Mouse (Mus musculus) midbrain, embryonic 13.5 days (tissue): ENCODE results near the gene Sox15. TPM values are rescaled to one million over a fixed set of nuclear protein-coding genes. Genes with fewer than 3 reads are reported as not detected.
A peak's percentile ranks its signal among the peaks of the same experiment; 100 is the strongest.

Experiments
- ATAC-seq: fragments of 200-750 bp; cut with Nextera tagmentation; 2 replicates; pipeline ENCODE4 v1.8.0; 2017; ENCODE audit warnings: mild to moderate bottlenecking, moderate TSS enrichment, moderate library complexity
- H3K27ac ChIP-seq: fragments of 300-500 bp; sonication (generic); 2 replicates; pipeline ENCODE4 v1.5.1; 2015; ENCODE audit warnings: inconsistent platforms, mild to moderate bottlenecking, moderate library complexity
- H3K27me3 ChIP-seq: fragments of 300-500 bp; sonication (generic); 2 replicates; pipeline ENCODE4 v1.6.1; 2015; ENCODE audit warnings: mild to moderate bottlenecking, inconsistent platforms
- H3K36me3 ChIP-seq: fragments of 300-500 bp; sonication (generic); 2 replicates; pipeline ENCODE4 v1.6.1; 2015; ENCODE audit warnings: mild to moderate bottlenecking, inconsistent platforms
- H3K4me1 ChIP-seq: fragments of 300-500 bp; sonication (generic); replicated peaks from 2 replicates; pipeline ENCODE4 v1.6.1; 2015; ENCODE audit warnings: inconsistent platforms
- H3K4me2 ChIP-seq: fragments of 300-500 bp; sonication (generic); replicated peaks from 2 replicates; pipeline ENCODE4 v1.6.1; 2015; ENCODE audit warnings: moderate library complexity, mild to moderate bottlenecking, inconsistent platforms
- H3K4me3 ChIP-seq: fragments of 300-500 bp; sonication (generic); replicated peaks from 2 replicates; pipeline ENCODE4 v1.5.1; 2015; ENCODE audit warnings: mild to moderate bottlenecking, inconsistent platforms
- H3K9ac ChIP-seq: fragments of 300-500 bp; sonication (generic); replicated peaks from 2 replicates; pipeline ENCODE4 v1.6.1; 2015; ENCODE audit warnings: mild to moderate bottlenecking, inconsistent platforms
- H3K9me3 ChIP-seq: fragments of 300-500 bp; sonication (generic); 2 replicates; pipeline ENCODE4 v1.6.1; 2016; ENCODE audit warnings: mild to moderate bottlenecking, inconsistent platforms
- WGBS: fragments of 180-500 bp; shearing (Covaris S2); methylation state at CpG from one replicate; pipeline ENCODE4 v1.1.7; 2015; 5-methylcytosine and 5-hydroxymethylcytosine counted together
- polyA plus RNA-seq: library from polyadenylated mRNA; unstranded; fragments of >200 nt; fragmentation: Nextera tagmentation; extraction: Ambion mirVana; gene quantifications from 2 replicates; pipeline ENCODE4 v1.2.1, GENCODE M21; 2015

The Sox15 gene
- polyA plus RNA-seq, 1 experiment from 2014 or later, result 0.31 TPM

GRCm38 (mm10) chr11:69683576-69683975 is 28.5 kb downstream of the Sox15 start:
- Histone ChIP-seq H3K4me1 (peaks cover 44% of the 10 kb centered on the region), H3K9me3 (no peaks in the 10 kb centered on the region), H3K36me3 (peaks cover 11% of the 10 kb centered on the region), H3K4me3 (no peak overlapping the region), H3K27me3 (peaks cover 13% of the 10 kb centered on the region; the same call in 1 of the 2 replicates), H3K4me2 (no peak overlapping the region; the same call in 1 of the 2 replicates), H3K27ac (peak overlapping the region; percentile 92; the same call in 1 of the 2 replicates), H3K9ac (peak overlapping the region; percentile 64)
- no peak for ATAC-seq
- 85% methylated on average over 7 of the region's 7 CpGs for WGBS

DNA sequence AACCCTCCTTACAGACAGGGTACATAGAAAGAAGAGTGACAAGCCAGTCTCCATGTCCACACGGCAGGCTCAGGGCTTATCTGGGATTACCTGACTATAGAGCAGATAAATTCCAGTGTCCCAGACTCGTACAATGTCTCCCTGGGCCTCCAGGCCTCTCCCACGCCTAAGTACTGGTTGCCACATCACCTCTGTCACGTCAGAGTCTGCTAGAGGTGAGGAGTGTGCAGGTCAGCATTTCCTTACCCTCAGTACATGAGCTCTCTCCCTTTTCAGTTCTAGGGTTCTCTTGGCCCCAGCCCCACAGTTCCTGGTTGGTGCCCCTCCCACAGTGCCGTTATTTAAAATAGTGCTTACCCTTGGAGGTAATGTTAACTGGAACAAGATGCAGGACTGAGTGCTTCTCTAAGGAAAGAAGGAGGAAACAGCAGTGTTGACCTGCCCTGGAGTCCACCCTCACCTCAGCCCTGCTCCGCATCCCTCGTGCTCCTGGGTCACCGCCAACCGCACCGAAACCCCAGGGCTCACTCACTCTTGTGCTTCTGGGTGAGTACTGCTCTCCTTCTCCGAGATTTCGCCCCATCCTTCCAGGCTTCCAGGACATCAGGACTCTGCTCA is 29.1 kb downstream of the Sox15 start:
- ATAC-seq, result no peak
- no peak overlapping the region for H3K27ac ChIP-seq

GRCm38 (mm10) chr11:69684936-69685335 is 29.8 kb downstream of the Sox15 start:
- H3K27ac ChIP-seq, result no peak overlapping the region
- no peak overlapping the region for H3K4me2 ChIP-seq
- peaks cover 13% of the 10 kb centered on the region; the same call in 1 of the 2 replicates for H3K27me3 ChIP-seq
- H3K9ac ChIP-seq, result no peak overlapping the region; the same call in 1 of the 2 replicates
- no peak overlapping the region for H3K4me3 ChIP-seq
- no peak for ATAC-seq
- H3K9me3 ChIP-seq, result no peaks in the 10 kb centered on the region
- WGBS, result 80% methylated on average over 6 of the region's 6 CpGs
- H3K36me3 ChIP-seq, result peaks cover 5% of the 10 kb centered on the region
- H3K4me1 ChIP-seq, result peaks cover 31% of the 10 kb centered on the region

More for the DNA sequence above, 29.1 kb downstream of the Sox15 start:
- H3K4me3 ChIP-seq, result no peak overlapping the region
- no peak overlapping the region for H3K9ac ChIP-seq
- H3K27me3 ChIP-seq, result peaks cover 13% of the 10 kb centered on the region; the same call in 1 of the 2 replicates
- no peaks in the 10 kb centered on the region for H3K9me3 ChIP-seq
- peaks cover 38% of the 10 kb centered on the region for H3K4me1 ChIP-seq
- 79% methylated on average over 12 of the region's 12 CpGs for WGBS
- peaks cover 9% of the 10 kb centered on the region for H3K36me3 ChIP-seq
- H3K4me2 ChIP-seq, result no peak overlapping the region

DNA sequence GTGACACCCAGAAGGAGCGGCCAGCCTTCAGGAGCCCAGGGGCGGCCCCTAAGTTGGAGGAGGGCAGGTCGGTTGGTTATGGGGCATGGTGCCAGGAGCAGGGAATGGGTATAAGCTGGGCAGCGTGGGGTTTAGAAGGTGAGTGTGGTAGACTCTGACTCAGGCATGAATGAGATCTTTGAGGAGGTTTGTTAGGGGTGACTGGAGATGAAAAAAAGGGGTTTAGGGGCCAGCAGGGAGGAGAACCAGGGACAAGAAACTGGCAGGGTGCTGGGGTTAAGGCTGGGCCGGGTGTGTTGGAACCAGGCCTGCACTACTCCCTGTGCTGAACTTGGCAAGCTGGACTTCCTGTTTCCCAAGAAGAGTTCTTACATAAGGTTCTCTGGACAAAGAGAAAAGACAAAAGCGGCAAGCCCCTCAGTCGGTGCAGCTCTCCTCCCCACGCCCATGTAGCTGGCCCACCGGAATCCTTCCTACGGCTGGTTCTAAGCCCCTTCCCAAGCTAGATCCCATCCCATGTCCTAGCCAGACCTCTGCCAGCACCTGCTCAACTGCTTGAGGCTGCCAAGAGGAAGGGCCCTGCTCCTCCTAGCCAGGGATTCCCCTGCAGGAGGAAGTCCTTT is 30.5 kb downstream of the Sox15 start, which contains the start of gene Tnfsf13:
Tnfsf13 (minus strand) TSS at position 259 of the 623 bp plus-strand sequence.
- peaks cover 24% of the 10 kb centered on the region for H3K4me1 ChIP-seq
- 55% methylated on average over 10 of the region's 10 CpGs for WGBS
- H3K9ac ChIP-seq, result peak within 1 kb of the TSS; percentile 28; the same call in 1 of the 2 replicates
- peaks cover 13% of the 10 kb centered on the region; the same call in 1 of the 2 replicates for H3K27me3 ChIP-seq
- no peak for ATAC-seq
- H3K27ac ChIP-seq, result no peak within 1 kb of the TSS
- no peak within 1 kb of the TSS for H3K4me2 ChIP-seq
- no peak within 1 kb of the TSS for H3K4me3 ChIP-seq
- H3K9me3 ChIP-seq, result no peaks in the 10 kb centered on the region
- no peaks in the 10 kb centered on the region for H3K36me3 ChIP-seq

GRCm38 (mm10) chr11:69686377-69686776 is 31.3 kb downstream of the Sox15 start:
- WGBS, result 14% methylated on average over 4 of the region's 4 CpGs
- ATAC-seq, result no peak
- Histone ChIP-seq H3K27ac (no peak overlapping the region), H3K9ac (peak overlapping the region; percentile 28; the same call in 1 of the 2 replicates), H3K4me1 (peaks cover 18% of the 10 kb centered on the region), H3K4me2 (no peak overlapping the region), H3K36me3 (no peaks in the 10 kb centered on the region), H3K27me3 (peaks cover 13% of the 10 kb centered on the region; the same call in 1 of the 2 replicates), H3K9me3 (no peaks in the 10 kb centered on the region), H3K4me3 (no peak overlapping the region)

GRCm38 (mm10) chr11:69687061-69687460 is 31.9 kb downstream of the Sox15 start:
- 56% methylated on average over 5 of the region's 5 CpGs for WGBS
- Histone ChIP-seq H3K27ac (no peak overlapping the region), H3K4me1 (peaks cover 18% of the 10 kb centered on the region), H3K36me3 (no peaks in the 10 kb centered on the region), H3K9me3 (no peaks in the 10 kb centered on the region), H3K4me2 (no peak overlapping the region), H3K27me3 (peaks cover 13% of the 10 kb centered on the region; the same call in 1 of the 2 replicates), H3K4me3 (no peak overlapping the region), H3K9ac (peak overlapping the region; percentile 44; the same call in 1 of the 2 replicates)
- no peak for ATAC-seq

DNA sequence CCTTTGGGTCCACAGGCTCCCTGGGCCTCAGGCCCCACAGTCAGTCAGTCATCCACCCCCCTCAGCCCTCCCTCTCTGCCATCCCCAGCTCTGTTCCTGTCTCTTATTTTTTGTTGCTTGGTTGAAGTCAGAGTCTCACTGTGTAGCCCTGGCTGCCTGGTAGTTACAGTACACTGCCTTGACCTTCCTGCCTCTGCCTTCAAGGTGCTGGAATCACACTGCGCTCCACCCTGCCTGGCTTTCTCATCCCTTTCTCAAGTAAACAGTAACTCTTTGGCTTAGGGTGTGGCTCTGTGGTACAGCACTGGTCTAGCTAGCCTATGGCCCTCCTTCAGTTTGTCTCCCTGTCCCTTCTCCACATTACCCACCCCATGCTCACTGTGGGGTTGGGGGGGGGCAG is 34.8 kb downstream of the Sox15 start:
- Histone ChIP-seq H3K36me3 (no peaks in the 10 kb centered on the region), H3K27me3 (peaks cover 13% of the 10 kb centered on the region; the same call in 1 of the 2 replicates), H3K9me3 (no peaks in the 10 kb centered on the region), H3K9ac (no peak overlapping the region; the same call in 1 of the 2 replicates), H3K4me1 (peaks cover 11% of the 10 kb centered on the region; the same call in 1 of the 2 replicates), H3K4me2 (no peak overlapping the region), H3K27ac (no peak overlapping the region), H3K4me3 (no peak overlapping the region)
- WGBS, result 92% methylated on average over 1 of the region's 1 CpGs
- no peak for ATAC-seq

DNA sequence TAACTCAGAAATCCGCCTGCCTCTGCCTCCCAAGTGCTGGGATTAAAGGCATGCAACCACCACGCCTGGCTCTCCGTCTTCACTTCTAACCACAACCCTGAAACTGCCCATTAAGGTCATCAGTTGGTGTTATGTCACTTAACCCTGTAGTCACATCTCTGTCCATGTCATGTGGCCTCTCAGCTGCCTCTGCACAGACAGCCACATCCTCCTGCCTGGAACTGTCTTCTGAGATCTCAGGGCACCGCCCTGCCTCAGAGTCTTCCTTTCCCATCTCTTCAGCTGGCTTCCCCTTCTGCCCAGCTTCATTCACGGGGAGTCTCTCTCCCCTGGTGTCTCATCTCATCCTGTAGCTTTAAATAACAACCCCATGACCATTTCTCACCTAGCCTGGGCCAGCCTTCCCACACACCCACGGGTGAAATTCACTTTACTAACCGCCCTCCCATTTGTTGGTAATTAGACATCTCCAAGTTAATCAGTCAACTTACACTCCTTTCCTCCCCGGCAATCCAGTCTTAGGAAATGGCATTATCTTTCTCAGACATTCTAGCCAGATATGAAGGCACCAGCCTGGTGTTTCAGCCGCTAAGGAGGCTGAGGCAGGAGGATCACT is 37.2 kb downstream of the Sox15 start:
- 0 out of 2 replicates have a peak, but pooled peaks cover 9% of the 10 kb centered on the region for H3K27me3 ChIP-seq
- H3K9me3 ChIP-seq, result no peaks in the 10 kb centered on the region
- H3K36me3 ChIP-seq, result no peaks in the 10 kb centered on the region
- no peak overlapping the region for H3K27ac ChIP-seq
- WGBS, result 85% methylated on average over 9 of the region's 9 CpGs
- no peak overlapping the region for H3K4me3 ChIP-seq
- H3K4me2 ChIP-seq, result no peak overlapping the region
- ATAC-seq, result no peak
- H3K9ac ChIP-seq, result no peak overlapping the region
- peaks cover 18% of the 10 kb centered on the region for H3K4me1 ChIP-seq

DNA sequence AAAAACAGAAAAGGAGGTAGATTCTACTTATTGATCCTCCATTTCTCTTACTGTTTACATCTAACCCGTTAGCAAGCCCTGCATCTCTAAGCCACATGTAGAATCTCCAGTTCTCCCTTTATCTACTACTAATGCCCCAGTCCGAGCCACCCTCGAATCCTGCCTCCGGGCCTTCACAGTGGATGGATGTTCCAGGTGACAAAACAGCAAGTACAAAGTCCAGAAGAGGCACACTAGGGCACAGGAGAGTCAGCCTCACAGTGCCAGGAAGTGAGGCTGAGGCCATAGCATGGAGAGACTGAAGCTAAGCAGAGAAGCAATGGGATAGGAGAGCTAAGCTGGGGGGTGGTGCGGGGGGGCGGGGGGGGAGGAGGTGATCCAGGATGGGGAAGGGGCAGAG is 37.7 kb downstream of the Sox15 start:
- Histone ChIP-seq H3K9me3 (no peaks in the 10 kb centered on the region), H3K9ac (no peak overlapping the region), H3K36me3 (no peaks in the 10 kb centered on the region), H3K4me1 (peaks cover 18% of the 10 kb centered on the region), H3K4me2 (no peak overlapping the region), H3K27ac (no peak overlapping the region), H3K27me3 (0 out of 2 replicates have a peak, but pooled peaks cover 8% of the 10 kb centered on the region), H3K4me3 (no peak overlapping the region)
- 78% methylated on average over 6 of the region's 6 CpGs for WGBS
- ATAC-seq, result no peak

GRCm38 (mm10) chr11:69693421-69693965 is 38.4 kb downstream of the Sox15 start:
- H3K4me1 ChIP-seq, result peaks cover 18% of the 10 kb centered on the region
- H3K27ac ChIP-seq, result no peak overlapping the region
- H3K4me3 ChIP-seq, result no peak overlapping the region
- 50% methylated on average over 11 of the region's 11 CpGs for WGBS
- H3K36me3 ChIP-seq, result no peaks in the 10 kb centered on the region
- ATAC-seq, result no peak
- H3K4me2 ChIP-seq, result no peak overlapping the region
- H3K9me3 ChIP-seq, result no peaks in the 10 kb centered on the region
- H3K27me3 ChIP-seq, result 0 out of 2 replicates have a peak, but pooled peaks cover 8% of the 10 kb centered on the region
- H3K9ac ChIP-seq, result no peak overlapping the region

- Histone ChIP-seq H3K27ac (no peak overlapping the region), H3K4me1 (peaks cover 18% of the 10 kb centered on the region), H3K9me3 (no peaks in the 10 kb centered on the region), H3K27me3 (0 out of 2 replicates have a peak, but pooled peaks cover 8% of the 10 kb centered on the region), H3K4me2 (peak overlapping the region; percentile 89), H3K36me3 (no peaks in the 10 kb centered on the region), H3K9ac (peak overlapping the region; percentile 80; the same call in 1 of the 2 replicates), H3K4me3 (peak overlapping the region; percentile 47)
- ATAC-seq, result 0 out of 2 replicates have a peak, but pooled peaks have one; percentile 24
- 38% methylated on average over 6 of the region's 6 CpGs for WGBS
Observed at GRCm38 (mm10) chr11:69695046-69695360, 39.9 kb downstream of the Sox15 start.
